Mouse (Mus musculus): ENCODE measurements at regions not wholly inside any gene's neighbourhood (a gene's known extent, or its start where the extent isn't known, plus 50 kb on each side); places are given as distances from the start of the nearest gene placed in this dataset.

DNA sequence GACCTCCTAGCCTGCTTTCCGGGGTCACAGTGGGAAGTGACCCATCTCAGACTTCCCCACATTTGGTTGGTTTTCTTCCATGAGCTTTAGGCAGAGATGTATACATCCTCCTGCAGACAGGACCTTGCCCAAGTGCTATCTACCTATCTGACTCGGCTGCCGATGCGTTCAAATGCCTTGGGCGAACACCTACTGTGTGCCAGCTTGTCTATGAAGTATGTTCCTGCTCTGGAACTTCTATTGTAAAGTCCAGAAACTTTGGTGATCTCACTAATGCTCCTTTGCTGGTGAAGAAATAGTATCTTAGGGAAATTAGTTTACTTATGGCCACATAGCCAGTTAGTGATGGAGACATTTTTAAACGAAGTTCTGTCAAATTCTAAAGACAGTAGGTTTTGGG is 1343.2 kb upstream of the A1bg start:
- no peak for TF ChIP-seq CHD2 (IDR thresholded peaks at IDR 0.05; ENCODE audit: low read length)
- TF ChIP-seq CTCF (IDR thresholded peaks at IDR 0.05 in 2 of 3, conservative IDR thresholded peaks at IDR 0.05 in 1 of 3; ENCODE audit: control insufficient read depth in 1 of 3, insufficient read depth in 1 of 3, low read depth in 2 of 3, low read length in 3 of 3, poor library complexity in 1 of 3, severe bottlenecking in 1 of 3) = no peak
- no peak for TF ChIP-seq RCOR1 (IDR thresholded peaks at IDR 0.05; ENCODE audit: low read depth, low read length)
- TF ChIP-seq EP300 (IDR thresholded peaks at IDR 0.05; ENCODE audit: low read depth in 1 of 2, low read length in 2 of 2) = no peak
- TF ChIP-seq GATA1 (IDR thresholded peaks at IDR 0.05; ENCODE audit: low read depth, low read length) = no peak
- TF ChIP-seq POLR2A (IDR thresholded peaks at IDR 0.05; ENCODE audit: control insufficient read depth in 1 of 2, insufficient read depth in 1 of 2, low read depth in 1 of 2, low read length in 2 of 2, poor library complexity in 1 of 2) = no peak
- TF ChIP-seq JUND (IDR thresholded peaks at IDR 0.05; ENCODE audit: low read depth, low read length) = no peak
